Mouse (Mus musculus) cortical plate, adult 2 months (tissue): ENCODE measurements around the gene Ell.

Experiments
- CTCF ChIP-seq: fragments of 200-500 bp; IDR thresholded peaks from 2 replicates; pipeline ENCODE4 v1.5.1; 2011; ENCODE audit warnings: mild to moderate bottlenecking, control low read depth, low read length; ENCODE audit not compliant: insufficient read depth; ENCODE audit errors: extremely low read depth
- POLR2A ChIP-seq: fragments of 200-500 bp; IDR thresholded peaks from 2 replicates; pipeline ENCODE4 v1.6.1; 2011; ENCODE audit warnings: mild to moderate bottlenecking, low read length, control low read depth; ENCODE audit not compliant: insufficient read depth; ENCODE audit errors: extremely low read depth

DNA sequence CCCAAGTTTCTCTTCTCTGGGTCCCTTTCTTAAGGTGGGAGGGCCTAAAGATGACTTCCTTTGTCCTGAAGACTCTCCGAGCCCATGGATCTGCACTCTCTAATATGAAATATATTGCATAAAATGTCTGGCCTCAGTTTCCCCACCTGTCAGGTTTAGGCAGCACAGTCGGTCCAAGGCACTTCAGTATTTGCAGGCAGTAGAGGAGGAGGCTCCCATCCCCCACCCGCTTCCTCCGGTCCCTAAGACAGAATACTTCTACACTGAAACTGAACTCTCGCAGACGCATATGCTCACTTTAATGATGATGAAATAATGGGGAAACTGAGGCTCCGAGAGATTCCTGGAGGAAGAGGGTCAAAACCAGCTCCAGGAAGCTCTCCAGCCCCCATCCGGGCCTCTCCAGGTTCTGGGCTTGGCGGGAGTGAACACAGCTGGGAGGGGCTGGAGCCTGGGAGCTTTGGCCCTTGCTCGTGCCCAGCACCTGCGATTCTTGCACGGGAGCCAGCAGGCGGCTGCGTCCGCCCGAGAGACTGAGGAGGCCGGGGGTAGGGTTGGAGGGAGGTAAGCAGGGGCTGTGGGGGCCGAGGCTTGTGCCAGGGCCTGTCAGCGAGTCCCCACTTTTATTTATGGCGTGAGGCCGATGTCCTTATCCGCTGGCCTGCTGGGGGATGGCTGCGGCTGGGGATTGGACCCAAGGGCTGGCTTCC, 37.3 kb upstream of the Ell start:
- TF ChIP-seq CTCF (no peak), POLR2A (no peak)
